Mouse (Mus musculus) CH12.LX (cell line): ENCODE measurements around the gene Trim46. TPM values are rescaled to one million over a fixed set of nuclear protein-coding genes. Genes with fewer than 3 reads are reported as not detected.

Source experiments
- DNase-seq: peaks from one replicate; pipeline ENCODE4 v3.0.0-alpha.2; 2013; ENCODE audit errors: extremely low read depth
- H3K27ac ChIP-seq: 2 replicates; pipeline ENCODE4 v1.5.1; 2012; ENCODE audit warnings: low read depth, mild to moderate bottlenecking, control low read depth, moderate library complexity; ENCODE audit not compliant: insufficient read depth
- H3K27me3 ChIP-seq: replicated peaks from 2 replicates; pipeline ENCODE3; 2012; ENCODE audit warnings: inconsistent platforms
- H3K36me3 ChIP-seq, 2 experiments: replicated peaks in 1 of 2; 2 replicates each; pipeline versions ENCODE3 to v1.6.1; 2012; ENCODE audit warnings: inconsistent platforms in 1 of 2, low read length in 1 of 2, mild to moderate bottlenecking in 1 of 2, mixed read lengths in 1 of 2, moderate library complexity in 1 of 2; ENCODE audit not compliant: control insufficient read depth in 1 of 2, insufficient read depth in 1 of 2
- H3K4me1 ChIP-seq, 2 experiments: 2 replicates each; pipeline ENCODE4 v1.6.1; 2012; ENCODE audit warnings: inconsistent platforms in 1 of 2, moderate library complexity in 1 of 2; ENCODE audit not compliant: insufficient read depth in 2 of 2, control insufficient read depth in 1 of 2
- H3K4me2 ChIP-seq: 2 replicates; pipeline ENCODE4 v1.6.1; 2012; ENCODE audit warnings: low read depth, mild to moderate bottlenecking, control low read depth; ENCODE audit not compliant: poor library complexity, insufficient read depth, severe bottlenecking
- H3K4me3 ChIP-seq, 3 experiments: fragments of 150-350 bp in 1 of 3; sonication (generic) in 1 of 3; replicated peaks in 1 of 3; 2 replicates each; pipeline versions ENCODE3 to v1.5.1; 2011 to 2012; ENCODE audit warnings: low read depth in 2 of 3, low read length in 2 of 3, mild to moderate bottlenecking in 2 of 3, moderate library complexity in 2 of 3, control low read depth in 1 of 3, improper control_type of control experiment in 1 of 3, inconsistent platforms in 1 of 3, mixed read lengths in 1 of 3; ENCODE audit not compliant: poor library complexity in 1 of 3
- H3K79me2 ChIP-seq: replicated peaks from 2 replicates; pipeline ENCODE4 v1.6.1; 2012; ENCODE audit warnings: mild to moderate bottlenecking, moderate library complexity; ENCODE audit not compliant: control insufficient read depth, poor library complexity, insufficient read depth, severe bottlenecking; ENCODE audit errors: extremely low read depth
- H3K9ac ChIP-seq: 2 replicates; pipeline ENCODE4 v1.6.1; 2012; ENCODE audit warnings: low read depth, mild to moderate bottlenecking, control low read depth, moderate library complexity; ENCODE audit not compliant: insufficient read depth
- H3K9me3 ChIP-seq: replicated peaks from 2 replicates; pipeline ENCODE3; 2012; ENCODE audit warnings: low read length, inconsistent platforms, mixed read lengths
- BHLHE40 ChIP-seq: IDR thresholded peaks from 2 replicates; pipeline ENCODE4 v1.6.1; 2011; ENCODE audit warnings: mild to moderate bottlenecking, low read depth, low read length, improper control_type of control experiment
- CHD1 ChIP-seq: IDR thresholded peaks from 2 replicates; pipeline ENCODE4 v1.6.1; 2012; ENCODE audit warnings: low read depth, low read length, improper control_type of control experiment, inconsistent platforms
- CHD2 ChIP-seq: IDR thresholded peaks from 2 replicates; pipeline ENCODE4 v1.6.1; 2011; ENCODE audit warnings: low read length, improper control_type of control experiment
- CTCF ChIP-seq, 2 experiments: IDR thresholded peaks in 1 of 2; conservative IDR thresholded peaks in 1 of 2; 2 replicates each; pipeline ENCODE4 v1.5.1; 2011 to 2012; ENCODE audit warnings: low read depth in 2 of 2, low read length in 2 of 2, improper control_type of control experiment in 1 of 2, inconsistent platforms in 1 of 2, mild to moderate bottlenecking in 1 of 2, moderate library complexity in 1 of 2
- E2F4 ChIP-seq: IDR thresholded peaks from 2 replicates; pipeline ENCODE4 v1.6.1; 2011; ENCODE audit warnings: low read depth, low read length, improper control_type of control experiment; ENCODE audit not compliant: insufficient replicate concordance
- ELF1 ChIP-seq: IDR thresholded peaks from 2 replicates; pipeline ENCODE4 v1.6.1; 2014; ENCODE audit warnings: low read depth, mild to moderate bottlenecking, inconsistent platforms, low read length, improper control_type of control experiment
- EP300 ChIP-seq: IDR thresholded peaks from 2 replicates; pipeline ENCODE4 v1.6.1; 2011; ENCODE audit warnings: low read length, improper control_type of control experiment
- ETS1 ChIP-seq: conservative IDR thresholded peaks from 2 replicates; pipeline ENCODE4 v1.6.1; 2012; ENCODE audit warnings: low read depth, mild to moderate bottlenecking, inconsistent platforms, low read length, improper control_type of control experiment, moderate library complexity
- GABPA ChIP-seq: IDR thresholded peaks from 2 replicates; pipeline ENCODE4 v1.6.1; 2012; ENCODE audit warnings: low read depth, low read length, improper control_type of control experiment, inconsistent platforms; ENCODE audit not compliant: insufficient replicate concordance
- HCFC1 ChIP-seq: IDR thresholded peaks from 2 replicates; pipeline ENCODE4 v1.6.1; 2012; ENCODE audit warnings: low read depth, mild to moderate bottlenecking, inconsistent platforms, low read length, improper control_type of control experiment
- IRF4 ChIP-seq: IDR thresholded peaks from 2 replicates; pipeline ENCODE4 v1.6.1; 2014; ENCODE audit warnings: low read depth, mild to moderate bottlenecking, inconsistent platforms, low read length, improper control_type of control experiment
- JUN ChIP-seq: IDR thresholded peaks from 2 replicates; pipeline ENCODE4 v1.6.1; 2011; ENCODE audit warnings: low read depth, mild to moderate bottlenecking, low read length, improper control_type of control experiment, moderate library complexity; ENCODE audit not compliant: insufficient read depth
- JUND ChIP-seq: conservative IDR thresholded peaks from 2 replicates; pipeline ENCODE4 v1.6.1; 2011; ENCODE audit warnings: low read depth, low read length, improper control_type of control experiment
- KAT2A ChIP-seq: IDR thresholded peaks from 2 replicates; pipeline ENCODE4 v1.6.1; 2012; ENCODE audit warnings: low read length, improper control_type of control experiment, inconsistent platforms; ENCODE audit not compliant: insufficient replicate concordance
- MAFK ChIP-seq: IDR thresholded peaks from 2 replicates; pipeline ENCODE4 v1.6.1; 2011; ENCODE audit warnings: low read length, improper control_type of control experiment; ENCODE audit not compliant: insufficient replicate concordance
- MAX ChIP-seq: IDR thresholded peaks from 2 replicates; pipeline ENCODE4 v1.6.1; 2011; ENCODE audit warnings: low read length, improper control_type of control experiment
- MAZ ChIP-seq: IDR thresholded peaks from 2 replicates; pipeline ENCODE4 v1.6.1; 2012; ENCODE audit warnings: low read depth, mild to moderate bottlenecking, inconsistent platforms, low read length, improper control_type of control experiment, moderate library complexity
- MEF2A ChIP-seq: IDR thresholded peaks from 2 replicates; pipeline ENCODE4 v1.6.1; 2014; ENCODE audit warnings: low read depth, mild to moderate bottlenecking, inconsistent platforms, low read length, improper control_type of control experiment, borderline replicate concordance
- MXI1 ChIP-seq: IDR thresholded peaks from 2 replicates; pipeline ENCODE4 v1.6.1; 2011; ENCODE audit warnings: mild to moderate bottlenecking, low read depth, low read length, improper control_type of control experiment
- MYC ChIP-seq: IDR thresholded peaks from 2 replicates; pipeline ENCODE4 v1.6.1; 2011; ENCODE audit warnings: low read depth, mild to moderate bottlenecking, improper control_type of control experiment, low read length
- NELFE ChIP-seq: IDR thresholded peaks from 2 replicates; pipeline ENCODE4 v1.6.1; 2011; ENCODE audit warnings: low read depth, low read length, improper control_type of control experiment
- NRF1 ChIP-seq: IDR thresholded peaks from 2 replicates; pipeline ENCODE4 v1.6.1; 2014; ENCODE audit warnings: low read depth, mild to moderate bottlenecking, inconsistent platforms, low read length, improper control_type of control experiment, moderate library complexity
- PAX5 ChIP-seq: IDR thresholded peaks from 2 replicates; pipeline ENCODE4 v1.6.1; 2012; ENCODE audit warnings: low read length, inconsistent platforms, mixed read lengths
- POLR2A ChIP-seq: IDR thresholded peaks from 2 replicates; pipeline ENCODE4 v1.6.1; 2011; ENCODE audit warnings: low read depth, mild to moderate bottlenecking, improper control_type of control experiment, low read length
- POLR2AphosphoS2 ChIP-seq: IDR thresholded peaks from 2 replicates; pipeline ENCODE4 v1.6.1; 2011; ENCODE audit warnings: low read depth, low read length, improper control_type of control experiment
- RAD21 ChIP-seq: IDR thresholded peaks from 2 replicates; pipeline ENCODE4 v1.6.1; 2011; ENCODE audit warnings: low read depth, mild to moderate bottlenecking, low read length, improper control_type of control experiment, moderate library complexity
- RCOR1 ChIP-seq: conservative IDR thresholded peaks from 2 replicates; pipeline ENCODE4 v1.6.1; 2012; ENCODE audit warnings: low read depth, mild to moderate bottlenecking, inconsistent platforms, low read length, improper control_type of control experiment
- SIN3A ChIP-seq: IDR thresholded peaks from 2 replicates; pipeline ENCODE4 v1.6.1; 2012; ENCODE audit warnings: low read length, improper control_type of control experiment, inconsistent platforms
- SMC3 ChIP-seq: IDR thresholded peaks from 2 replicates; pipeline ENCODE4 v1.6.1; 2011; ENCODE audit warnings: low read depth, low read length, improper control_type of control experiment
- TBP ChIP-seq: conservative IDR thresholded peaks from 2 replicates; pipeline ENCODE4 v1.6.1; 2011; ENCODE audit warnings: low read depth, low read length, improper control_type of control experiment
- TCF12 ChIP-seq: IDR thresholded peaks from 2 replicates; pipeline ENCODE4 v1.6.1; 2014; ENCODE audit warnings: low read depth, mild to moderate bottlenecking, inconsistent platforms, low read length, improper control_type of control experiment
- UBTF ChIP-seq: IDR thresholded peaks from 2 replicates; pipeline ENCODE4 v1.6.1; 2012; ENCODE audit warnings: low read depth, mild to moderate bottlenecking, inconsistent platforms, low read length, improper control_type of control experiment, moderate library complexity
- USF1 ChIP-seq: IDR thresholded peaks from 2 replicates; pipeline ENCODE4 v1.6.1; 2014; ENCODE audit warnings: low read depth, mild to moderate bottlenecking, inconsistent platforms, low read length, improper control_type of control experiment
- USF2 ChIP-seq: conservative IDR thresholded peaks from 2 replicates; pipeline ENCODE4 v1.6.1; 2011; ENCODE audit warnings: low read depth, low read length, improper control_type of control experiment
- ZC3H11A ChIP-seq: IDR thresholded peaks from 2 replicates; pipeline ENCODE4 v1.6.1; 2012; ENCODE audit warnings: low read depth, mild to moderate bottlenecking, inconsistent platforms, low read length, improper control_type of control experiment
- ZKSCAN1 ChIP-seq: IDR thresholded peaks from 2 replicates; pipeline ENCODE4 v1.6.1; 2012; ENCODE audit warnings: low read depth, inconsistent platforms, low read length, improper control_type of control experiment, borderline replicate concordance
- ZMIZ1 ChIP-seq: IDR thresholded peaks from 2 replicates; pipeline ENCODE4 v1.6.1; 2012; ENCODE audit warnings: low read depth, mild to moderate bottlenecking, inconsistent platforms, low read length, improper control_type of control experiment
- ZNF384 ChIP-seq: IDR thresholded peaks from 2 replicates; pipeline ENCODE4 v1.6.1; 2012; ENCODE audit warnings: low read depth, low read length, improper control_type of control experiment, inconsistent platforms
- dilution Hi-C: fragments of 300-500 bp; cut with MboI; formaldehyde crosslinking; loops from 2 replicates; pipeline ENCODE4 v1.14.3; 2020; ENCODE audit warnings: low sequenced_read_pairs; ENCODE audit not compliant: extremely low pct_unique_long_range_greater_than_20kb, extremely low pct_ligation_motif_present
- in situ Hi-C: fragments of 300-500 bp; cut with MboI; formaldehyde crosslinking; loops from 3 replicates; pipeline ENCODE4 v1.14.3; 2019; ENCODE audit warnings: low sequenced_read_pairs, low pct_ligation_motif_present, low pct_unique_long_range_greater_than_20kb, mixed read lengths
- polyA plus RNA-seq: library from polyadenylated mRNA; unstranded; fragments of >175 nt; gene quantifications from 2 replicates; pipeline ENCODE4 v1.2.1, GENCODE M21; 2012; ENCODE audit warnings: low read depth; ENCODE audit not compliant: insufficient read length
- total RNA-seq, 2 experiments: library from RNA; depleted of rRNA; stranded (reverse); fragments of 300-350 nt in 1 of 2; fragments of >200 nt in 1 of 2; gene quantifications; 2 replicates each; pipeline ENCODE4 v1.2.3; 2012 to 2014

Gene Trim46
- total and polyA plus RNA-seq, 3 experiments = 0.36 to 1.9 (median 1.4) TPM

GRCm38 (mm10) chr3:89213803-89214530 is 32.1 kb downstream of the Trim46 start:
- peak overlapping the region; percentile 90 for H3K27ac ChIP-seq

GRCm38 (mm10) chr3:89210731-89211130 is 35.4 kb downstream of the Trim46 start:
- H3K4me3 ChIP-seq = no peak overlapping the region
- dilution Hi-C loops = no loop called here
- no peak overlapping the region for H3K9ac ChIP-seq
- DNase-seq = no peak
- H3K79me2 ChIP-seq = peaks cover 14% of the 10 kb centered on the region
- H3K27ac ChIP-seq = no peak overlapping the region
- peaks cover 5 to 39% of the 10 kb centered on the region in 2 experiments; a peak in 3 of 4 replicates for H3K4me1 ChIP-seq
- no peaks in the 10 kb centered on the region for H3K9me3 ChIP-seq
- TF ChIP-seq GABPA = no peak
- no peak for TF ChIP-seq POLR2AphosphoS2
- TF ChIP-seq TBP = no peak
- no peak for TF ChIP-seq MAX
- TF ChIP-seq USF1 = no peak
- no peak for TF ChIP-seq ZNF384
- no peak for TF ChIP-seq POLR2A
- no peaks in the 10 kb centered on the region for H3K27me3 ChIP-seq
- H3K4me2 ChIP-seq = no peak overlapping the region
- in situ Hi-C loops = no loop called here
- H3K36me3 ChIP-seq = peaks cover 55 to 70% of the 10 kb centered on the region in 2 experiments

More at GRCm38 (mm10) chr3:89213803-89214530, 32.1 kb downstream of the Trim46 start:
- peaks cover 23 to 39% of the 10 kb centered on the region in 2 experiments for H3K36me3 ChIP-seq
- peaks cover 5 to 33% of the 10 kb centered on the region in 2 experiments; a peak in 3 of 4 replicates for H3K4me1 ChIP-seq
- in situ Hi-C loops = no loop called here
- no peaks in the 10 kb centered on the region for H3K9me3 ChIP-seq
- H3K4me3 ChIP-seq = peak overlapping the region; percentile 84 to 96 (median 95)
- H3K27me3 ChIP-seq = no peaks in the 10 kb centered on the region
- DNase-seq = peak; percentile 92
- TF ChIP-seq POLR2A (peak; percentile 82), USF2 (no peak), SIN3A (peak; percentile 97), TBP (0 out of 2 replicates have a peak, but pooled peaks have one; percentile 12), MAZ (peak; percentile 37; the same call in 1 of the 2 replicates), MAFK (no peak), BHLHE40 (peak; percentile 36; the same call in 1 of the 2 replicates), RCOR1 (no peak), TCF12 (peak; percentile 55), PAX5 (no peak), E2F4 (no peak), ZKSCAN1 (no peak), CHD2 (peak; percentile 86), POLR2AphosphoS2 (no peak), ETS1 (peak; percentile 48), MXI1 (peak; percentile 97), HCFC1 (peak; percentile 88), ZNF384 (no peak), CHD1 (no peak), NRF1 (peak; percentile 68; the same call in 1 of the 2 replicates), KAT2A (peak; percentile 81; the same call in 1 of the 2 replicates), RAD21 (no peak), JUND (no peak), ZMIZ1 (peak; percentile 50; the same call in 1 of the 2 replicates), ZC3H11A (no peak), SMC3 (no peak), UBTF (no peak), MYC (peak; percentile 63; the same call in 1 of the 2 replicates), CTCF (conservative IDR thresholded peaks at IDR 0.05 in 1 of 2, IDR thresholded peaks at IDR 0.05 in 1 of 2; ENCODE audit: low read depth in 2 of 2, low read length in 2 of 2) (no peak), USF1 (peak; percentile 19; the same call in 1 of the 2 replicates), NELFE (no peak; the same call in none of the 2 replicates), GABPA (no peak), IRF4 (no peak), MEF2A (peak; percentile 67; the same call in 1 of the 2 replicates), JUN (no peak), EP300 (no peak; the same call in 1 of the 2 replicates), MAX (peak; percentile 77; the same call in 1 of the 2 replicates), ELF1 (peak; percentile 88)
- TF ChIP-seq, all 38 proteins: peak for 18
- Histone ChIP-seq H3K9ac (peak overlapping the region; percentile 90), H3K4me2 (peak overlapping the region; percentile 94), H3K79me2 (peaks cover 14% of the 10 kb centered on the region)
- dilution Hi-C loops = no loop called here
